Mouse (Mus musculus): ENCODE measurements around the gene Znrd1. TPM values are rescaled to one million over a fixed set of nuclear protein-coding genes. Genes with fewer than 3 reads are reported as not detected.

The Znrd1 gene
- total and polyA plus RNA-seq, 3 experiments = 26.4 to 38.2 TPM; not detected in 1

- DNase-seq (ENCODE audit: low read depth, low spot score) = no peak
- Histone ChIP-seq H3K79me2 (ENCODE audit: control insufficient read depth, insufficient read depth, low read length, poor library complexity) (no peaks in the 10 kb centered on the region), H3K9ac (ENCODE audit: control insufficient read depth, low read depth, low read length, poor library complexity, severe bottlenecking) (no peak within 1 kb of the TSS), H3K27ac (ENCODE audit: control insufficient read depth, low read depth, low read length) (no peak within 1 kb of the TSS), H3K36me3 (ENCODE audit: control insufficient read depth in 1 of 2, insufficient read depth in 2 of 2, low read length in 2 of 2) (no peaks in the 10 kb centered on the region), H3K27me3 (ENCODE audit: control insufficient read depth in 1 of 2, insufficient read depth in 2 of 2, low read length in 2 of 2) (peaks cover 7 to 9% of the 10 kb centered on the region in 2 experiments), H3K9me3 (replicated peaks; ENCODE audit: insufficient read depth, low read length) (no peaks in the 10 kb centered on the region), H3K4me1 (ENCODE audit: control insufficient read depth in 1 of 2, insufficient read depth in 2 of 2, low read length in 2 of 2) (no peaks in the 10 kb centered on the region), H3K4me3 (ENCODE audit: control insufficient read depth in 1 of 2, insufficient read depth in 1 of 2, low read depth in 2 of 2, low read length in 2 of 2) (no peak within 1 kb of the TSS)
- TF ChIP-seq ZNF384 (IDR thresholded peaks at IDR 0.05; ENCODE audit: low read depth, low read length) (no peak), USF2 (IDR thresholded peaks at IDR 0.05; ENCODE audit: borderline replicate concordance in 1 of 2, insufficient read depth in 1 of 2, low read depth in 1 of 2, low read length in 2 of 2) (no peak), HCFC1 (IDR thresholded peaks at IDR 0.05; ENCODE audit: low read depth, low read length) (no peak), MXI1 (IDR thresholded peaks at IDR 0.05; ENCODE audit: low read depth, low read length) (no peak), POLR2AphosphoS5 (IDR thresholded peaks at IDR 0.05; ENCODE audit: borderline replicate concordance, low read depth, low read length) (no peak), USF1 (IDR thresholded peaks at IDR 0.05; ENCODE audit: low read depth, low read length) (no peak), ELF1 (IDR thresholded peaks at IDR 0.05; ENCODE audit: low read depth, low read length) (no peak), MAFK (IDR thresholded peaks at IDR 0.05; ENCODE audit: borderline replicate concordance, low read depth, low read length) (no peak), SMC3 (IDR thresholded peaks at IDR 0.05; ENCODE audit: low read depth, low read length) (no peak), CTCF (IDR thresholded peaks at IDR 0.05 in 2 of 3, conservative IDR thresholded peaks at IDR 0.05 in 1 of 3; ENCODE audit: control insufficient read depth in 1 of 3, insufficient read depth in 1 of 3, low read depth in 2 of 3, low read length in 3 of 3, poor library complexity in 1 of 3, severe bottlenecking in 1 of 3) (no peak), UBTF (IDR thresholded peaks at IDR 0.05; ENCODE audit: borderline replicate concordance, insufficient read depth, low read depth, low read length) (no peak), ZMIZ1 (IDR thresholded peaks at IDR 0.05; ENCODE audit: low read depth, low read length) (no peak), ZC3H11A (IDR thresholded peaks at IDR 0.05; ENCODE audit: low read depth, low read length) (no peak), MEF2A (IDR thresholded peaks at IDR 0.05; ENCODE audit: extremely low read depth, insufficient replicate concordance, low read depth, low read length, poor library complexity, severe bottlenecking) (no peak)
Measured at GRCm38 (mm10) chr17:36981221-36981813, 23.0 kb upstream of the Znrd1 start, which contains the start of gene 2410137M14Rik. TSS of gene 2410137M14Rik (minus strand) at chr17:36981237.

- H3K9ac ChIP-seq (ENCODE audit: control insufficient read depth, low read depth, low read length, poor library complexity, severe bottlenecking) = no peak overlapping the region
- no peak for DNase-seq (ENCODE audit: low read depth, low spot score)
Measured at GRCm38 (mm10) chr17:36973271-36973787, 15.0 kb upstream of the Znrd1 start.

More at GRCm38 (mm10) chr17:36973271-36973787, 15.0 kb upstream of the Znrd1 start:
- TF ChIP-seq MAFK (IDR thresholded peaks at IDR 0.05; ENCODE audit: borderline replicate concordance, low read depth, low read length) = no peak
- TF ChIP-seq RCOR1 (IDR thresholded peaks at IDR 0.05; ENCODE audit: low read depth, low read length) = no peak
- TF ChIP-seq SMC3 (IDR thresholded peaks at IDR 0.05; ENCODE audit: low read depth, low read length) = no peak
- no peak for TF ChIP-seq ZC3H11A (IDR thresholded peaks at IDR 0.05; ENCODE audit: low read depth, low read length)
- TF ChIP-seq KAT2A (conservative IDR thresholded peaks at IDR 0.05; ENCODE audit: low read depth, low read length) = no peak
- no peak for TF ChIP-seq ZMIZ1 (IDR thresholded peaks at IDR 0.05; ENCODE audit: low read depth, low read length)
- TF ChIP-seq MEF2A (IDR thresholded peaks at IDR 0.05; ENCODE audit: extremely low read depth, insufficient replicate concordance, low read depth, low read length, poor library complexity, severe bottlenecking) = no peak
- no peak for TF ChIP-seq MYC (IDR thresholded peaks at IDR 0.05; ENCODE audit: low read depth, low read length)
- no peak for TF ChIP-seq NRF1 (IDR thresholded peaks at IDR 0.05; ENCODE audit: insufficient read depth, low read depth, low read length, poor library complexity, severe bottlenecking)
- TF ChIP-seq POLR2AphosphoS5 (IDR thresholded peaks at IDR 0.05; ENCODE audit: borderline replicate concordance, low read depth, low read length) = no peak
- TF ChIP-seq HCFC1 (IDR thresholded peaks at IDR 0.05; ENCODE audit: low read depth, low read length) = no peak
- no peak for TF ChIP-seq MAZ (IDR thresholded peaks at IDR 0.05; ENCODE audit: low read depth, low read length)
- no peak for TF ChIP-seq CHD2 (IDR thresholded peaks at IDR 0.05; ENCODE audit: low read length)
- no peak for TF ChIP-seq TAL1 (IDR thresholded peaks at IDR 0.05; ENCODE audit: low read length)
- TF ChIP-seq TBP (IDR thresholded peaks at IDR 0.05; ENCODE audit: low read depth, low read length) = no peak
- TF ChIP-seq GABPA (IDR thresholded peaks at IDR 0.05; ENCODE audit: low read depth, low read length) = no peak
- no peak for TF ChIP-seq ZKSCAN1 (IDR thresholded peaks at IDR 0.05; ENCODE audit: low read depth, low read length)
- no peak for TF ChIP-seq MAX (IDR thresholded peaks at IDR 0.05; ENCODE audit: low read length)
- TF ChIP-seq ELF1 (IDR thresholded peaks at IDR 0.05; ENCODE audit: low read depth, low read length) = no peak
- Histone ChIP-seq H3K79me2 (ENCODE audit: control insufficient read depth, insufficient read depth, low read length, poor library complexity) (no peaks in the 10 kb centered on the region), H3K4me3 (ENCODE audit: control insufficient read depth in 1 of 2, insufficient read depth in 1 of 2, low read depth in 2 of 2, low read length in 2 of 2) (no peak overlapping the region), H3K27ac (ENCODE audit: control insufficient read depth, low read depth, low read length) (no peak overlapping the region), H3K27me3 (ENCODE audit: control insufficient read depth in 1 of 2, insufficient read depth in 2 of 2, low read length in 2 of 2) (peaks cover 3 to 6% of the 10 kb centered on the region in 2 experiments; a peak in 3 of 4 replicates), H3K9me3 (replicated peaks; ENCODE audit: insufficient read depth, low read length) (no peaks in the 10 kb centered on the region), H3K4me1 (ENCODE audit: control insufficient read depth in 1 of 2, insufficient read depth in 2 of 2, low read length in 2 of 2) (no peaks in the 10 kb centered on the region), H3K36me3 (ENCODE audit: control insufficient read depth in 1 of 2, insufficient read depth in 2 of 2, low read length in 2 of 2) (no peaks in the 10 kb centered on the region)
